Mouse (Mus musculus) liver, embryonic 14.5 days (tissue): ENCODE results near the gene Chn2. TPM values are rescaled to one million over a fixed set of nuclear protein-coding genes. Genes with fewer than 3 reads are reported as not detected.
A peak's percentile ranks its signal among the peaks of the same experiment; 100 is the strongest.

ENCODE experiments used
- ATAC-seq: fragments of 200-750 bp; cut with Nextera tagmentation; 2 replicates; pipeline ENCODE4 v1.8.0; 2017; ENCODE audit warnings: moderate number of reproducible peaks, mild to moderate bottlenecking, moderate library complexity; ENCODE audit not compliant: insufficient read depth
- DNase-seq, 3 experiments: peaks; one replicate each; pipeline ENCODE4 v3.0.0-alpha.2; 2012 to 2013; ENCODE audit warnings: low read depth in 3 of 3, low spot score in 3 of 3
- H3K27ac ChIP-seq: fragments of 300-500 bp; sonication (generic); 2 replicates; pipeline ENCODE4 v1.5.1; 2014; ENCODE audit warnings: moderate library complexity, mild to moderate bottlenecking, control low read depth, inconsistent platforms
- H3K27me3 ChIP-seq: fragments of 300-500 bp; sonication (generic); 2 replicates; pipeline ENCODE4 v1.6.1; 2014; ENCODE audit warnings: mild to moderate bottlenecking, low read length, moderate library complexity; ENCODE audit not compliant: control insufficient read depth, insufficient read depth
- H3K36me3 ChIP-seq: fragments of 300-500 bp; sonication (generic); replicated peaks from 2 replicates; pipeline ENCODE4 v1.6.1; 2014; ENCODE audit warnings: low read depth; ENCODE audit not compliant: control insufficient read depth, insufficient read depth
- H3K4me1 ChIP-seq, 2 experiments: fragments of 200-500 bp in 1 of 2; fragments of 300-500 bp in 1 of 2; sonication (generic) in 1 of 2; replicated peaks; 2 replicates each; pipeline ENCODE4 v1.6.1; 2012 to 2014; ENCODE audit warnings: antibody characterized with exemption in 1 of 2, inconsistent platforms in 1 of 2, low read length in 1 of 2; ENCODE audit not compliant: control insufficient read depth in 2 of 2, insufficient read depth in 2 of 2
- H3K4me2 ChIP-seq: fragments of 300-500 bp; sonication (generic); 2 replicates; pipeline ENCODE4 v1.6.1; 2014; ENCODE audit warnings: low read depth, mild to moderate bottlenecking, control low read depth, moderate library complexity
- H3K4me3 ChIP-seq, 2 experiments: fragments of 200-500 bp in 1 of 2; fragments of 300-500 bp in 1 of 2; sonication (generic) in 1 of 2; 2 replicates each; pipeline ENCODE4 v1.5.1; 2012 to 2014; ENCODE audit warnings: low read depth in 2 of 2, low read length in 2 of 2, mild to moderate bottlenecking in 2 of 2, control low read depth in 1 of 2, inconsistent platforms in 1 of 2, moderate library complexity in 1 of 2; ENCODE audit not compliant: insufficient read depth in 1 of 2
- H3K9ac ChIP-seq: fragments of 300-500 bp; sonication (generic); replicated peaks from 2 replicates; pipeline ENCODE4 v1.6.1; 2014; ENCODE audit warnings: mild to moderate bottlenecking, control low read depth, moderate library complexity
- H3K9me3 ChIP-seq: fragments of 300-500 bp; sonication (generic); 2 replicates; pipeline ENCODE4 v1.6.1; 2016; ENCODE audit warnings: low read length, mixed read lengths; ENCODE audit not compliant: control insufficient read depth
- CTCF ChIP-seq: IDR thresholded peaks from 2 replicates; pipeline ENCODE4 v1.5.1; 2016; ENCODE audit warnings: antibody characterized with exemption, low read depth, control low read depth
- EP300 ChIP-seq: IDR thresholded peaks from 2 replicates; pipeline ENCODE4 v1.6.1; 2016; ENCODE audit warnings: antibody characterized with exemption, low read depth
- WGBS: fragments of 180-500 bp; shearing (Covaris S2); extraction: QIAGEN DNeasy Blood & Tissue Kit; methylation state at CpG from one replicate; pipeline ENCODE4 v1.1.7; 2014; ENCODE audit not compliant: insufficient replicate concordance; 5-methylcytosine and 5-hydroxymethylcytosine counted together
- polyA plus RNA-seq, 2 experiments: library from polyadenylated mRNA; depleted of rRNA in 1 of 2; stranded (reverse) in 1 of 2; unstranded in 1 of 2; fragments of >200 nt; fragmentation: Nextera tagmentation in 1 of 2; extraction: Ambion mirVana in 1 of 2; gene quantifications; 2 replicates each; pipeline versions ENCODE4 v1.2.1 to v1.2.3; 2012 to 2014

The Chn2 gene
- polyA plus RNA-seq, 2 experiments: 1.7 to 4.3 TPM

DNA sequence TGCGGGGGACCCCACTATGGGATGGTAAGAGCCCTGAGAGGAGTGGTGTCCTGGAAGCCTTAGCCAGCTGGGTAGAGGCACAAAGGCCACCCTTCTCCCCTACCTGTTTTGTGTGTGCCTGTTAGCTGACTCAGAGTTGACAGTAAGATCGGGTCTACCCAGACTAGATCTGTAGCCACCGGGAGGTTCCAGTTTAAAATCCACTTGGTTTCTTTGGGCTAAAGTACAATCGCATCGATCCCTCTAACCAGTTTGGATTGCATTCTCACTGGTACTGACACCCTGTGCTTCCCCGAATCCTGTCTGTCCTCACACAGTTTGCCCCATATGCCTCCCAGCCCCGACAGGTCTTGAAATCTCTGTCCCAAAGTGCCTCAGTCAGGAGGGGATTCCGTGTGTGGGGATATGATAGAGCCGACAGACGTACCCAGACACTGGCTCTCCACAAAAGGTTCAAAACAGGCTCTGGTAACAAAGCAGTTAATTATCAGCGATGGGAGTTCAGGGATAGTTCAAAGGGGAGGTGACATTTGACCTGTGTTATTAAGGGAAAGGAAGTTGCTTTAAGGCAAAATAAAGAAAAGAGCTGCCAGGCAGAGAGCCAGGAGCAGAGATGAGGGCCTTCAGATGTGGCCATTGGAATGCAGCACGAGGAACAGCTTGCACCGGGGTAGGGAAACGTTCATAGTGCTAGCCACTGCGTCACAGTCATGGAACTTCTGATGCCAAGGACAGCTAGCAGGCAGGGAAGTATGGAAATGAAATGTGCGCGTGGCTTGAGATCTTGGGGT is 212.2 kb downstream of the Chn2 start:
- Histone ChIP-seq H3K4me1 (peaks cover 0 to 10% of the 10 kb centered on the region in 2 experiments; a peak in 1 of 4 replicates), H3K4me2 (no peak overlapping the region), H3K27ac (no peak overlapping the region), H3K9ac (no peak overlapping the region), H3K9me3 (no peaks in the 10 kb centered on the region), H3K27me3 (no peaks in the 10 kb centered on the region), H3K4me3 (no peak overlapping the region), H3K36me3 (no peaks in the 10 kb centered on the region)
- no peak for TF ChIP-seq CTCF
- WGBS: 60% methylated on average over 17 of the region's 17 CpGs
- ATAC-seq: peak; percentile 43; the same call in 1 of the 2 replicates
- peak in 2 of 3 experiments; percentile 9 to 26 for DNase-seq

DNA sequence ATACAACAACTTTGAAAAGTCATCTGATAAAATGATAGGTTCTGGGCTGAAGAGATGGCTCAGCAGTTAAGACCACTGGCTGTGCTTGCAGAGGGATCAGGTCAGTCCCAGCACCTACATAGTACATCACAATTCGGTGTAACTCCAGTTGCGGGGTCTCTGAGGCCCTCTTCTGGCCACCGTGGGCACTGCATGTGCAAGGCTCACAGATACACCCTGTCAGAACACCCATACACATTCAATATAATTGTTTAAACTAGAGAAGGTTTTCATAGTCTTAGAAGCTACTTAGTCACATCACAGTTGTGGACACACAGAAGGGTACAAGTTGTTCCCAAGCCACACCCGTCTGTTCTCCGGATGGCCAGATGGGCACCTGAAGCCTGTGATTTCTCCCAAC is 213.9 kb downstream of the Chn2 start:
- no peak for DNase-seq
- 48% methylated on average over 5 of the region's 5 CpGs for WGBS
- no peak for ATAC-seq
- no peak overlapping the region for H3K4me2 ChIP-seq
- no peak overlapping the region for H3K9ac ChIP-seq
- peaks cover 0 to 7% of the 10 kb centered on the region in 2 experiments; a peak in 1 of 4 replicates for H3K4me1 ChIP-seq
- H3K4me3 ChIP-seq: no peak overlapping the region
- H3K27me3 ChIP-seq: no peaks in the 10 kb centered on the region
- no peaks in the 10 kb centered on the region for H3K36me3 ChIP-seq
- H3K27ac ChIP-seq: no peak overlapping the region
- no peaks in the 10 kb centered on the region for H3K9me3 ChIP-seq
- TF ChIP-seq EP300 (no peak), CTCF (peak; percentile 68)

DNA sequence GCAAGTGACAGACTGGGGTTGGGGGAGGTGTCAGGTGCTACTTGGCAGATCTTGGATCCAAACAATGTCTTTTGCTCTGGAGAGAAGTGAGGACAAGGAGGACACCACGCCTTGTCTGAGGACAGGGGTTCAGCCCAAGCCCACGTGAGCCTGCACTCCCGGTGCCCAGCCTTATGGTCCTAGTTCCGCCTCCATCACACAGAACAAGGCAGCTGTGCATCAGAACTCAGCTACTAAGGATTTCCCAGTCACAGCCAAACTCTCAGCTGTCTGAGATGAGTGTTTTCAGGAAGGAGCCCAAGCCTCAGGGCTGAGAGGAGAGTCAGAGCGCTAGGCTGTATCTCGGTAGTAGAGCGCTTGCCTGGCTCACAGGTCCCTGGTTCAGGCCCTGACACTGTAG is 214.5 kb downstream of the Chn2 start:
- no peaks in the 10 kb centered on the region for H3K36me3 ChIP-seq
- peaks cover 0 to 7% of the 10 kb centered on the region in 2 experiments; a peak in 1 of 4 replicates for H3K4me1 ChIP-seq
- TF ChIP-seq CTCF (no peak), EP300 (no peak)
- H3K4me3 ChIP-seq: no peak overlapping the region
- no peaks in the 10 kb centered on the region for H3K27me3 ChIP-seq
- no peak overlapping the region for H3K27ac ChIP-seq
- H3K4me2 ChIP-seq: no peak overlapping the region
- no peak overlapping the region for H3K9ac ChIP-seq
- H3K9me3 ChIP-seq: no peaks in the 10 kb centered on the region
- ATAC-seq (no peak), DNase-seq (no peak)
- WGBS: 66% methylated on average over 7 of the region's 7 CpGs

DNA sequence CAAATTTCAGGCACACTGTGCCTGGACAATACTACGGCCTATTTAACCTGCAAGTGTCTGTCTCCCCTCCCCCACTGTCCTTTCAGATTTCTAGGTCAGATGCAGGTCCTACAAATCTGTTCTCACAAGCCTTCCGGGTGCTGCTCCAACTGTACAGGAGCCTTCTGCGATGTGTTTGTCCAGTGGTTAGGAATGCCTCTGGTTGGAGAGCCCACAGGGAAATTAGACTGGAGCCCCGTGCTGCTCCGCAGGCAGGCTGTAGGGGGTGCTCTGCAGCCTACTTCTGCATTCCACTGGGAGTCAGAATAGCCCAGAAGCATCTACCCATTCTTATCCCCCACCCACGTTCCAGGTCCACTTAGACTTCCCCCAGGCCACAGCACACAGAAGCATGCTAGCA is 215.4 kb downstream of the Chn2 start:
- 53% methylated on average over 6 of the region's 6 CpGs for WGBS

DNA sequence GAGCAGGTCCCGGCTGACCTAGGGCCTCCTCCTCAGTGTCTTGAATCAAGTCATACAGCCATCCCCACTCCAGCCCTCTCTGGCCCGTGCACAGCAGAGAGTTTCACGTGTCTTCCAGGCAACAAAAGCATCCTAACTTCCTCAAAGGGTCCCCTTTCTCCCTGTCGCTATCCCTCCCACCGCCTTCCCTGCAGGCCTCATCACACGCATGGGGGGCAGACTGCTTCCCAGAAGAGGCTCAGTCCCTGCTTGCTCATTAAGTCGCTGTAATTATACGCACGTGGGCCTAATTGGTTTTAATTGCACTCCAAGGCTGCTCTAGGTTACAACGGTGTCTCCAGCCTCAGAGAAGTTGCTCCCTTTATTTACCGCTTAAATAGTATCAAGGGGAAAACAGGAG is 216.0 kb downstream of the Chn2 start:
- Histone ChIP-seq H3K4me3 (no peak overlapping the region), H3K4me2 (no peak overlapping the region), H3K36me3 (no peaks in the 10 kb centered on the region), H3K9ac (no peak overlapping the region), H3K27me3 (no peaks in the 10 kb centered on the region), H3K4me1 (peaks cover 0 to 7% of the 10 kb centered on the region in 2 experiments; a peak in 1 of 4 replicates), H3K27ac (no peak overlapping the region), H3K9me3 (no peaks in the 10 kb centered on the region)
- DNase-seq (no peak), ATAC-seq (no peak)
- 63% methylated on average over 11 of the region's 11 CpGs for WGBS
- no peak for TF ChIP-seq CTCF
- no peak for TF ChIP-seq EP300

More for the DNA sequence above, 215.4 kb downstream of the Chn2 start:
- ATAC-seq (no peak), DNase-seq (no peak)
- no peaks in the 10 kb centered on the region for H3K27me3 ChIP-seq
- no peak overlapping the region for H3K4me2 ChIP-seq
- H3K9ac ChIP-seq: no peak overlapping the region
- no peak for TF ChIP-seq EP300
- peak; percentile 32 for TF ChIP-seq CTCF
- no peaks in the 10 kb centered on the region for H3K9me3 ChIP-seq
- H3K27ac ChIP-seq: no peak overlapping the region
- H3K4me3 ChIP-seq: no peak overlapping the region
- H3K36me3 ChIP-seq: no peaks in the 10 kb centered on the region
- peaks cover 0 to 7% of the 10 kb centered on the region in 2 experiments; a peak in 1 of 4 replicates for H3K4me1 ChIP-seq
